Mouse (Mus musculus): ENCODE results near the gene Sarnp. TPM values are rescaled to one million over a fixed set of nuclear protein-coding genes. Genes with fewer than 3 reads are reported as not detected.
"Not testable (repeated sequence)": the region's sequence is repeated elsewhere in the genome, so short reads cannot be mapped to it uniquely, and the experiment has no call there.

The Sarnp gene
- polyA plus RNA-seq, 1 experiment from 2014 or later = 279 TPM

GRCm38 (mm10) chr10:128805092-128806000 is 11.8 kb upstream of the Sarnp start:
- Histone ChIP-seq H3K36me3 (ENCODE audit: control insufficient read depth, insufficient read depth, low read length) (no peaks in the 10 kb centered on the region), H3K4me1 (ENCODE audit: control insufficient read depth, insufficient read depth, low read length) (peaks cover 26% of the 10 kb centered on the region), H3K4me2 (peak overlapping the region; percentile 80), H3K4me3 (ENCODE audit: low read depth, low read length) (peak overlapping the region; percentile 78), H3K9me3 (ENCODE audit: control insufficient read depth, low read length) (no peaks in the 10 kb centered on the region), H3K27me3 (ENCODE audit: control insufficient read depth, insufficient read depth, low read length) (no peaks in the 10 kb centered on the region), H3K27ac (ENCODE audit: low read depth, low read length) (peak overlapping the region; percentile 93), H3K9ac (ENCODE audit: low read length) (peak overlapping the region; percentile 89)
- WGBS = under 1% methylated on average over 69 of the region's 70 CpGs
- DNase-seq (ENCODE audit: low spot score, missing footprints) = peak; percentile 99
- peak; percentile 95 for ATAC-seq (ENCODE audit: low FRiP score)

- peak overlapping the region; percentile 93; the same call in 1 of the 2 replicates for H3K27ac ChIP-seq (ENCODE audit: low read depth, low read length)
- no peaks in the 10 kb centered on the region for H3K9me3 ChIP-seq (ENCODE audit: control insufficient read depth, low read length)
- H3K4me2 ChIP-seq = peak overlapping the region; percentile 80
- peak overlapping the region; percentile 78 for H3K4me3 ChIP-seq (ENCODE audit: low read depth, low read length)
- DNase-seq (ENCODE audit: low spot score, missing footprints) (no peak), ATAC-seq (ENCODE audit: low FRiP score) (no peak)
- H3K36me3 ChIP-seq (ENCODE audit: control insufficient read depth, insufficient read depth, low read length) = no peaks in the 10 kb centered on the region
- H3K27me3 ChIP-seq (ENCODE audit: control insufficient read depth, insufficient read depth, low read length) = no peaks in the 10 kb centered on the region
- H3K9ac ChIP-seq (ENCODE audit: low read length) = peak overlapping the region; percentile 89
- peaks cover 26% of the 10 kb centered on the region for H3K4me1 ChIP-seq (ENCODE audit: control insufficient read depth, insufficient read depth, low read length)
- WGBS = 68% methylated on average over 6 of the region's 6 CpGs
Measured at GRCm38 (mm10) chr10:128806086-128806485, 11.0 kb upstream of the Sarnp start.

- H3K4me2 ChIP-seq = peak overlapping the region; percentile 80
- ATAC-seq (ENCODE audit: low FRiP score) (no peak), DNase-seq (ENCODE audit: low spot score, missing footprints) (no peak)
- H3K27ac ChIP-seq (ENCODE audit: low read depth, low read length) = no peak overlapping the region
- no peaks in the 10 kb centered on the region for H3K9me3 ChIP-seq (ENCODE audit: control insufficient read depth, low read length)
- peaks cover 26% of the 10 kb centered on the region for H3K4me1 ChIP-seq (ENCODE audit: control insufficient read depth, insufficient read depth, low read length)
- H3K36me3 ChIP-seq (ENCODE audit: control insufficient read depth, insufficient read depth, low read length) = no peaks in the 10 kb centered on the region
- H3K4me3 ChIP-seq (ENCODE audit: low read depth, low read length) = peak overlapping the region; percentile 15
- no peaks in the 10 kb centered on the region for H3K27me3 ChIP-seq (ENCODE audit: control insufficient read depth, insufficient read depth, low read length)
- WGBS = 93% methylated on average over 8 of the region's 8 CpGs
- H3K9ac ChIP-seq (ENCODE audit: low read length) = peak overlapping the region; percentile 40
Measured at GRCm38 (mm10) chr10:128807018-128807417, 10.1 kb upstream of the Sarnp start.

- H3K9me3 ChIP-seq (ENCODE audit: control insufficient read depth, low read length) = no peaks in the 10 kb centered on the region
- H3K9ac ChIP-seq (ENCODE audit: low read length) = no peak overlapping the region
- H3K27me3 ChIP-seq (ENCODE audit: control insufficient read depth, insufficient read depth, low read length) = no peaks in the 10 kb centered on the region
- no peak overlapping the region for H3K27ac ChIP-seq (ENCODE audit: low read depth, low read length)
- H3K4me2 ChIP-seq = no peak overlapping the region
- no peak overlapping the region for H3K4me3 ChIP-seq (ENCODE audit: low read depth, low read length)
- DNase-seq (ENCODE audit: low spot score, missing footprints) (no peak), ATAC-seq (ENCODE audit: low FRiP score) (no peak)
- 88% methylated on average over 4 of the region's 4 CpGs for WGBS
- H3K36me3 ChIP-seq (ENCODE audit: control insufficient read depth, insufficient read depth, low read length) = peaks cover 27% of the 10 kb centered on the region
- peaks cover 8% of the 10 kb centered on the region for H3K4me1 ChIP-seq (ENCODE audit: control insufficient read depth, insufficient read depth, low read length)
Measured at GRCm38 (mm10) chr10:128820217-128820616, 3.1 kb downstream of the Sarnp start.

- H3K27ac ChIP-seq (ENCODE audit: low read depth, low read length) = peak within 1 kb of the TSS; percentile 3; the same call in 1 of the 2 replicates
- peak; percentile 100 for ATAC-seq (ENCODE audit: low FRiP score)
- under 1% methylated on average over 46 of the region's 46 CpGs for WGBS
- peaks cover 21% of the 10 kb centered on the region; the same call in 1 of the 2 replicates for H3K36me3 ChIP-seq (ENCODE audit: control insufficient read depth, insufficient read depth, low read length)
- peak within 1 kb of the TSS; percentile 54 for H3K4me2 ChIP-seq
- no peaks in the 10 kb centered on the region for H3K27me3 ChIP-seq (ENCODE audit: control insufficient read depth, insufficient read depth, low read length)
- DNase-seq (ENCODE audit: low spot score, missing footprints) = peak; percentile 100
- no peaks in the 10 kb centered on the region for H3K9me3 ChIP-seq (ENCODE audit: control insufficient read depth, low read length)
- peak within 1 kb of the TSS; percentile 87 for H3K9ac ChIP-seq (ENCODE audit: low read length)
- peak within 1 kb of the TSS; percentile 88 for H3K4me3 ChIP-seq (ENCODE audit: low read depth, low read length)
- peaks cover 8% of the 10 kb centered on the region for H3K4me1 ChIP-seq (ENCODE audit: control insufficient read depth, insufficient read depth, low read length)
Measured at GRCm38 (mm10) chr10:128821358-128822056, 4.4 kb downstream of the Sarnp start, which contains the start of gene Ormdl2. Gene Ormdl2, minus strand, starts transcription at chr10:128821645.

GRCm38 (mm10) chr10:128822135-128822534 is 5.0 kb downstream of the Sarnp start:
- peak overlapping the region; percentile 88 for H3K4me3 ChIP-seq (ENCODE audit: low read depth, low read length)
- H3K27ac ChIP-seq (ENCODE audit: low read depth, low read length) = peak overlapping the region; percentile 3; the same call in 1 of the 2 replicates
- 5% methylated on average over 13 of the region's 13 CpGs for WGBS
- peak overlapping the region; percentile 54 for H3K4me2 ChIP-seq
- peaks cover 14% of the 10 kb centered on the region; the same call in 1 of the 2 replicates for H3K36me3 ChIP-seq (ENCODE audit: control insufficient read depth, insufficient read depth, low read length)
- DNase-seq (ENCODE audit: low spot score, missing footprints) (no peak), ATAC-seq (ENCODE audit: low FRiP score) (0 out of 2 replicates have a peak, but pooled peaks have one; percentile 2)
- H3K9ac ChIP-seq (ENCODE audit: low read length) = peak overlapping the region; percentile 87
- H3K27me3 ChIP-seq (ENCODE audit: control insufficient read depth, insufficient read depth, low read length) = no peaks in the 10 kb centered on the region
- H3K9me3 ChIP-seq (ENCODE audit: control insufficient read depth, low read length) = no peaks in the 10 kb centered on the region
- peaks cover 8% of the 10 kb centered on the region for H3K4me1 ChIP-seq (ENCODE audit: control insufficient read depth, insufficient read depth, low read length)

- ATAC-seq (ENCODE audit: low FRiP score); H3K9me3 ChIP-seq (ENCODE audit: control insufficient read depth, low read length); H3K9ac ChIP-seq (ENCODE audit: low read length); H3K27me3 ChIP-seq (ENCODE audit: control insufficient read depth, insufficient read depth, low read length); H3K27ac ChIP-seq (ENCODE audit: low read depth, low read length); H3K4me1 ChIP-seq (ENCODE audit: control insufficient read depth, insufficient read depth, low read length); H3K36me3 ChIP-seq (ENCODE audit: control insufficient read depth, insufficient read depth, low read length); DNase-seq (ENCODE audit: low spot score, missing footprints): not testable (repeated sequence)
- peak overlapping the region; percentile 54; the same call in 1 of the 2 replicates for H3K4me2 ChIP-seq
- WGBS = 83% methylated on average over 4 of the region's 4 CpGs
- H3K4me3 ChIP-seq (ENCODE audit: low read depth, low read length) = peak overlapping the region; percentile 88; the same call in 1 of the 2 replicates
Measured at GRCm38 (mm10) chr10:128823087-128823486, 6.0 kb downstream of the Sarnp start.

GRCm38 (mm10) chr10:128823821-128824220 is 6.7 kb downstream of the Sarnp start:
- no peaks in the 10 kb centered on the region for H3K27me3 ChIP-seq (ENCODE audit: control insufficient read depth, insufficient read depth, low read length)
- no peak overlapping the region for H3K27ac ChIP-seq (ENCODE audit: low read depth, low read length)
- WGBS = 98% methylated on average over 9 of the region's 9 CpGs
- no peak overlapping the region for H3K9ac ChIP-seq (ENCODE audit: low read length)
- no peak for ATAC-seq (ENCODE audit: low FRiP score)
- H3K4me2 ChIP-seq = no peak overlapping the region
- no peak overlapping the region for H3K4me3 ChIP-seq (ENCODE audit: low read depth, low read length)
- DNase-seq (ENCODE audit: low spot score, missing footprints) = no peak
- peaks cover 8% of the 10 kb centered on the region for H3K4me1 ChIP-seq (ENCODE audit: control insufficient read depth, insufficient read depth, low read length)
- peaks cover 4% of the 10 kb centered on the region; the same call in 1 of the 2 replicates for H3K36me3 ChIP-seq (ENCODE audit: control insufficient read depth, insufficient read depth, low read length)
- no peaks in the 10 kb centered on the region for H3K9me3 ChIP-seq (ENCODE audit: control insufficient read depth, low read length)

Measured in midbrain, embryonic 11.5 days (tissue).